Mouse (Mus musculus) MEL (cell line): ENCODE data around the gene Klhl36.

Experiments used
- CHD2 ChIP-seq: IDR thresholded peaks from 2 replicates; pipeline ENCODE4 v1.6.1; 2011; ENCODE audit warnings: low read length, improper control_type of control experiment
- CTCF ChIP-seq, 3 experiments: IDR thresholded peaks in 2 of 3; conservative IDR thresholded peaks in 1 of 3; 2 replicates each; pipeline ENCODE4 v1.5.1; 2011 to 2012; ENCODE audit warnings: low read length in 3 of 3, low read depth in 2 of 3, mild to moderate bottlenecking in 2 of 3, improper control_type of control experiment in 1 of 3, inconsistent platforms in 1 of 3, mixed read lengths in 1 of 3, moderate library complexity in 1 of 3; ENCODE audit not compliant: control insufficient read depth in 1 of 3, insufficient read depth in 1 of 3, poor library complexity in 1 of 3, severe bottlenecking in 1 of 3
- POLR2A ChIP-seq, 2 experiments: IDR thresholded peaks; 2 replicates each; pipeline ENCODE4 v1.6.1; 2011 to 2012; ENCODE audit warnings: low read length in 2 of 2, mild to moderate bottlenecking in 2 of 2, control low read depth in 1 of 2, improper control_type of control experiment in 1 of 2, low read depth in 1 of 2, moderate library complexity in 1 of 2; ENCODE audit not compliant: control insufficient read depth in 1 of 2, insufficient read depth in 1 of 2, poor library complexity in 1 of 2
- POLR2AphosphoS2 ChIP-seq: IDR thresholded peaks from 2 replicates; pipeline ENCODE4 v1.6.1; 2011; ENCODE audit warnings: low read length, improper control_type of control experiment
- RAD21 ChIP-seq: IDR thresholded peaks from 2 replicates; pipeline ENCODE4 v1.6.1; 2011; ENCODE audit warnings: mild to moderate bottlenecking, low read depth, low read length, improper control_type of control experiment
- UBTF ChIP-seq: IDR thresholded peaks from 2 replicates; pipeline ENCODE4 v1.6.1; 2012; ENCODE audit warnings: low read depth, mild to moderate bottlenecking, inconsistent platforms, low read length, improper control_type of control experiment, moderate library complexity, borderline replicate concordance; ENCODE audit not compliant: insufficient read depth

GRCm38 (mm10) chr8:119819316-119819715, 42.8 kb upstream of the Klhl36 start:
- TF ChIP-seq CTCF (IDR thresholded peaks at IDR 0.05 in 2 of 3, conservative IDR thresholded peaks at IDR 0.05 in 1 of 3; ENCODE audit: control insufficient read depth in 1 of 3, insufficient read depth in 1 of 3, low read depth in 2 of 3, low read length in 3 of 3, poor library complexity in 1 of 3, severe bottlenecking in 1 of 3) (no peak), POLR2AphosphoS2 (no peak), POLR2A (IDR thresholded peaks at IDR 0.05; ENCODE audit: control insufficient read depth in 1 of 2, insufficient read depth in 1 of 2, low read depth in 1 of 2, low read length in 2 of 2, poor library complexity in 1 of 2) (no peak), RAD21 (no peak), UBTF (no peak), CHD2 (no peak)
